Mouse (Mus musculus): Measurements from ENCODE around the gene S100a16.

Gene S100a16

DNA sequence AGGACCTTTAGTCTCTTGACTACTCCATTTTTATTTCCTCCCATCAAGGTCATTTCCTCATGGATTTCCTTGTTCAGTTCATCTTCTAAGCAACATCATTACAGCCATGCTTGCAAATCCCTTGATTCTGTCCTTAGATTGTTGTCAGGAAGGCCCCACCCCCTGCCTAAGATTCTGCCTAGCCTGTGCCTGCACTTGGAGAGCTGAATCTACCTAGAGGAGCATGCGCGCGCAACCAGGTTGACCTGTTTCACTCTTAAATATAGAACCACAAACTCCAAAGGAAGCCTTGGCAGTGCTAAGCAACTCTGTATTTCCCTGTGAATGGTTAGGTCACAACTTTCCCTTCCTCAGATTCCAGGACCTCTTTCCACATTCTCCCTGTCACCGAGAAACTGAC is 19.3 kb upstream of the S100a16 start:
- no peak for DNase-seq (ENCODE audit: low read depth, low spot score)

DNA sequence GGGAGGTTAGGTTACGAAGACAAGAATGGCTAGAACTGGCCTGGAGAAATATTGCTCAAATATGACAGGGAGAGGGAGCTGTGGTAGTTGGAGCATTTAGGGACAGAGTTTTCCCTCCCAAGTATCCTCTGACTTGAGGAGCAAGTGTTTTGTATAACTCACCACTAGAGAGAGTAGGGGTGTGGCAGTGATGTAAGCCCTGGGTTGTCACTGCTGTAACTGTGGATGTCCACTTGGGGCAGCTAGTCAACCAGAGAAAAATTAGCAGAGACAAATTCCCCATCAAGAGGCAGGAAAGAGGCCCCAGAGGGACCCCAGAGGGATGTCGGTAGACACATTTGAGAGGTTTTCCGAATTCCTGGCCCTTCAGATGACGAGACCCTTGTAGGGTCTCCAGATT is 11.6 kb upstream of the S100a16 start:
- no peak for DNase-seq (ENCODE audit: low read depth, low spot score)

DNA sequence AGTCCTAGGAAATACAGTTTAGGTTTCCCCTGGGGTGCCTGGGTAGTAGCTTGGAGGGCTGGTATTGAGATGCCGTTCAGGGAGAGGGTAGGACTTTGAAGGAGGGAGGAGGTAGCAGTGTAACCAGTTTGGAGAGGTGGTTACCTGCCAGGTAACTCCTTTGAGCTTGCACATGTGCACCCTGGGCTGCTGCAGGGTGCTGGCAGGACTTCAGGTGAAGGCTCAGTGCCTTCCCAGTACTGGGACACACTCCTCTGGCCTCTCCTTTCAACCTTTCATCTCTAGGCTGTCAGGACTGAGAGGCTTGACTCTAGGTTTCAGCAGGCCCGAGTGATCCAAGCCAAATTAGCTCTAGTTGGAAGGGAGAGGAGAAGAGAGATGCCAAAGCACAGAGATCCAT is 11.0 kb upstream of the S100a16 start:
- no peak for DNase-seq (ENCODE audit: low read depth, low spot score)

DNA sequence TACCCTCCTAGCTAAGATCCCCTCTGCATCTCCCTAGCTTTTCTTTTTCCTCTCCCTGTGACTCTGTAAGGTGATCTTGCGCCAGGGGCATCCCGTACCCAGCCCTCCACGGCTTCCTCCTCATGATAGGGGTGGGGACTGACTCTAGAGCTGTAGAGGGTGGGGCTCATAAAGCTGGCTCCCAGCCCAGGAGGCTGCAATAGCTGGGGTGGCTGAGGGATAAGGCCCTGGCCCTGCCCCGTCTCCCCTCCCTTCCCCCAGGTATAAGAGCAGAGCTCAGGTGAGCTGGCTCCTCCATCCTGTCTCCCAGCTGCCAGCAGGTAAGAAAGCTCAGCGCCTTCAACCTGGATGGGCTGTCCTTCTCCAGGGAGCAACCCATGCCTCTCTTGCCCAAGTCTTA is 10.5 kb upstream of the S100a16 start, which contains the start of gene S100a14:
Gene S100a14 (plus strand): TSS at position 277 of the 400 bp plus-strand sequence.
- no peak for DNase-seq (ENCODE audit: low read depth, low spot score)

DNA sequence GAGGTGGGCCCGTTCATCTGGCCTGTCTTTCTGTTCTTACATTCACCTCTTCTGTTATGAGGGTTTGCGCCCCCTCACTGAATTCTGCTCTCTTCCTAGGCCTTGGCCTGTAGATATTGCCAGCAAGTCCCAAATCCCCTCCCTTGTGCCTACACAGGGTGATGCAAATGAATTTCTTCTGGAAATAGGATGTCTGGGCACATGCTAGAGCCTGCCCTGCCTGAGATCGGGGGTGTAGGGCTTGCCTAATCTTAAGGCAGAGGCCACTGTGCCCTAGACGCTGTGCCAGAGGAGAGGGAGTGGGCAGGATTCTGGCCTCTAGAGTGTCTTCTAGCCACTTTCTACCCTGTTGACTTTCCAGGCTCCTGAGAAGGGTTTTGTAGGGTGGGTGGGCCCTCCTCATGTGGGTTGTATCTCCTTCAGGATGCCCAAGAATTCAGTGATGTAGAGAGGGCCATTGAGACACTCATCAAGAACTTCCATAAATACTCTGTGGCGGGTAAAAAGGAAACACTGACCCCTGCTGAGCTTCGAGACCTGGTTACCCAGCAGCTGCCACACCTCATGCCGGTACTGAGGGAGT is 9.7 kb upstream of the S100a16 start:
- DNase-seq (ENCODE audit: low read depth, low spot score) = no peak

DNA sequence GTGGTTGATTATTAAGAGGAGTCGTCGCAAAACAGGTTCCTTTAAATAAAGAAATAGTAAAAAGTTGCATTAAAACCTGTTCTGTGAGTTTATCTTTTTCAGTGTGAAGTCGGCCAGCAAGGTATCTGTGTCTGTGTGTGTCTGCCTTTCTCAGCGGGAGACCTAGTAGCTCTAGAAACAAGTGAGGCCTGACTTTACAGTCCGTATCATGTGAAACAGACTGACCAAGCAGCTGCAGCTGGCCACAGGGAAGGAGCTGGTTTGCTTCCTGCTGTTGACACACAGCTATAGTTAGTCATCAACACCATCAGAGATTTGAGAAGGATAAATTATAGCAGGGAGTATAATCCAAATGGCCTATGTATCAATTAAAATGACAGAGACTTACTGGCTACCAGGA is 5.3 kb upstream of the S100a16 start:
- DNase-seq (ENCODE audit: low read depth, low spot score) = no peak

DNA sequence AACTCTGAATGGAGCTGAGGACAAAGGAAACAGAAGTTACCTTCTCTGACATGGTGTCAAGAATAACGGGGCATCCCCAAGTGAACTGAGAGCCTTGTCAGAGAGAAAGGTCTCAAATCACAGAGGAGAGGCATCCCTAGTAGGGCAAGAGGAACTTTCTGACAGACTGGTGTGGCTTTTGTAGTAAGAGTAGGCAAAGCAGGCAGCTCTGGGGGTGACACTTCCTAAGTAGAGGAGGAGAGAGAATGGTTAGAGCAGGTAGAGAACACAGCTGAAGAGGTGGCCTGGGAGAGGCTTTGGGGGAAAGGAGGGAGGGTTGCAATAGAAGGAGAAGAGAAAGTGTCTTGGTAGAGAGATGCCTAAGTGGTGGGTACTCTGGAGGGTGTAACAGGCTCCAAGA is 1.6 kb upstream of the S100a16 start:
- DNase-seq (ENCODE audit: low read depth, low spot score) = no peak

DNA sequence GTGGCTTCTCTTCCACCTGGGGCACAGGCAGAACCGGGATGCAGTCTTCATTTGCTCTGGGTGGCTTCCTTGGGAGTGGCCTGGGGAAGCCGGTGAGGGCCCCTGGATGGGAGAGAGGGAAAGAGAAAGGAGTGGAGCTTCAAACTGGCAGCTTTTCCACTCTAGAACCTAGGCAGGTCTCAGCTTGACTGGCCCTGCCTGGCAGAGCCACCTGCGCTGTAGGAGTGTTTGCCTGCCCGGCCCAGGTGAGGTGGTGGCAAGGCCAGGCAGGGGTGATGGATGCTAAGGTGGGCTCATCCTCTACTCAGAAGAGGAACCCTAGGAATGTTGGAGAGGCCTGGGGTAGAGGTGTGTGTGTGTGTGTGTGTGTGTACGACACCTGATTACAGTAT is 847 bp downstream of the S100a16 start:
- no peak for DNase-seq (ENCODE audit: low read depth, low spot score)

DNA sequence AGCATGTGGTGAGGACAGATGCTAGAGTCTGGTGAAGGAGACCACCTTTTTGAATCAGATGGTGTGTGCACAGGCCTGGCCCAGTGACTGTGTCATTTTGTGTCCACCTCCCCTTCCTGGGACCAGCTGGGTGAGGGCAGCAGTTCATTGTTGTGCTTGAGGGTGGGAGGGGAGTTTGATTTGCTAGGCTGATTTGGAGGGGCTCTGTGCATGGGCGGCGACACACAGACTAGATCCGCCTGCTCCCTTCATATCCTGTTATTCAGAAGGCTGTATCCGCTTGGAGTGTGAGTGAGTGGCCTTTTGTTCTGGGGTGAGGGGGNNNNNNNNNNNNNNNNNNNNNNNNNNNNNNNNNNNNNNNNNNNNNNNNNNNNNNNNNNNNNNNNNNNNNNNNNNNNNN is 3.9 kb downstream of the S100a16 start:
- no peak for DNase-seq (ENCODE audit: low read depth, low spot score)

DNA sequence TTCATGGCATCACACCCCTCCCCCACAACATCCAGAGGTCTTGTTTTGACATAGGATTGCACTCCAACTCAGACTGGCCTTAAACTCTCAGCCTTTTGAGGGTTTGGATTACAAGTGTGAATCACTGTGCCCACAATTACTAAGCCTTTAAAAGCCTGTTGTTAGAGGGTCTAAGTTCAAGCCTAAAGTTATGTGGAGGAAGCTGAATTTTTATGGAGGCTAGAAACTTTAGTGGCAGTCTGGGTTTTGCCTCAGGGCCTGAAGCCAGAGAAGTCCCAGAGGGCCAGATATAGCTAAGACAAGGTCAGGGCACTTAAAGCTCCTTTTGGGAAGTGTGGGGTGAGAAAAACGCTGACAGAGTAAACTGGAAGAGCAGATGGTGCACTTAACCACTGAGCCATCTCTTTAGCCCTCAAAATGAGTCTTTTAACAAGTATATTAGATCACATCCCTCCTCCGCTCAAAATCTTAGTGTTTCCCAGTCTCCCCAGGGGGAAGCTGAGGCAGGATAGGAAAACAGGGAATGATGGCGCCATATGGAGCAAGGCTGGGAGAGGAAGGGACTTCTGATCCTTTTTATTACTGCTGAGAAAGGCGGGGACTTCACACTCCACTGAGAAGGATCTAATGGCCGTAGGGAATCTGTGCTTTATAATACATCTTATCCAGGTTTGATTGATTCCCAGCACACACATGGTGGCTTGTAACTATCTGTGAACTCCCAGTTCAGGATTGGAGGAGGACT is 12.8 kb downstream of the S100a16 start:
- DNase-seq (ENCODE audit: low read depth, low spot score) = no peak

DNA sequence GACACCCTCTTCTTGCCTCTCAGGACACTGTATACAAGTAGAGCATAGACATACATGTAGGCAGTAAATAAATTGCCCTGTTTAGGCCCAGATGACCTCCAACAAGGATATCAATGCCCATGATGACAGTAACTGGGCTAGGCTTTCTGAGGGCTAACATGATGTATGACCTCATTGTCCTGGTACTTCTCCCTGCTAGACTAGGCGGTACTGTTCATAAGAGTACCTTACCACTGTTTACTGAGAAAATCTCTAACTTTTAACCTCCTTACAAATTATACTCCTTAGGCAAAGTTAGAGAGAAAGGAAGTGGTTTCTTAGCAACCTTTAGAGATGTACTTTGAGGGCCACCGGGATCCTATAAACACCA is 13.4 kb downstream of the S100a16 start:
- DNase-seq (ENCODE audit: low read depth, low spot score) = no peak

DNA sequence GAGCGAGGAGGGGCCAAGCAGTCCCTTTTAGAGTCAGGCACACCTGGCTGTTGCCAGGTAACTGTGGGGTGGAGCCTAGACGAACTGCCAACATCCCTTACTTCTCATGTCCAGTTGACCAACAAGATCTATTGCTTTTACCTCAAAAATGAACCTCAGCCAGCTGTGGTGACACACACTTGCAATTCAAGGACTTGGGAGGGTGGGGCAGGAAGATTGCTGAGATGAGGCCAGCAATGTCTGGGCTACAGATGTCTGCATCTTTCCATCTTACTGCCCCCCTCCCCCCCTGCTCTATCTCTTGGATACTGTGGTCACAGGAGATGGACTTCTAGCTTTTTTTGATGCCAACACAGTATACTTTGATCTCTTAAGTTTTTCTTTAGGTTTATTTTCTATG is 15.2 kb downstream of the S100a16 start:
- DNase-seq (ENCODE audit: low read depth, low spot score) = no peak

DNA sequence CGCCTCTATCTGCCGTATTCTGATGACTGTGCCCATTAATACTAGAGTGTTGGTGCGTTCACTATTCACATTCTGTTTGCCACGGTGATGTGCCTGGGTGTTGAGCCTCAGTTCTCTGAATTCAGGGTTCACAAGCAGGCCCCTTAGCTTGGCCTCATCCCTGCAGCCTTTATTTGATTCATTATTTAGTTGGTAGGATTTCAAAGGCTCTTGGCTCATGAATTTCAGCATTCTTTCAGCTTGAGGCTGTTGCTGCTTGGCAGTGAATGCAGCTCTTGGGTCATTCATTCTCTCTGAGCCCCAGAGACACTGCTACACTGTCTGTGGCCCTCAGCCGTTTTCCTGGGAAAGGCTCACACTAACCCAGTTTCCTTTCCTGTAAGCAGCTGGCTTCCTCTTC is 18.9 kb downstream of the S100a16 start:
- no peak for DNase-seq (ENCODE audit: low read depth, low spot score)

DNA sequence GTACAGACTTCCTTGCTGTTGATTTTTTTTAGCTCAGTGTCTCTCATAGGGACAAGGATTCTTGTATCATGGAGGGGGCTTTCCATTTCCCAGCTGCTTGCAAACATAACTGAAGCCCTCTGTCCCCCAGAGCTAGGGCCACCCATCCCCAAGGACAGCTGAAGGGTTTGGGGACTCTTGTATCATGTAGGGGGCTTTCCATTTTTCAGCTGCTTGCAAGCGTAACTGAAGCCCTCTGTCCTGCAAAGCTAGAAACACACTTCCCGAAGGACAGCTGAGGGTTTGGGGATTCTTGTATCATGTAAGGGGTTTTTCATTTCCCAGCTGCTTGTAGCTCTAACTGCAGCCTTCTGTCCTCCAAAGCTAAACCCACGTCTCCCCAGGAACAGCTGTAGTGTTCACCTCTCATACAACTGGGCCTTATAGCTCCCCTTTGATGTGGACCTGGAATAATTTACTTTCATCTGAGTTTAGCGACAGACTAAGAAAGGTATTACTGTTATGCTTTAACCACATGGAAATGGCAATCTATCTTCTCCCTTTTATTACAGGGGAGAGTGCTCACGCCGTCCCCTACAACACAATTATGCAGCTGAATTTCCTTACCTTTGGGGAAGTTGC is 23.1 kb downstream of the S100a16 start, which contains the start of gene S100a3:
Gene S100a3 (plus strand): TSS at position 571 of the 621 bp plus-strand sequence.
- DNase-seq (ENCODE audit: low read depth, low spot score) = no peak

DNA sequence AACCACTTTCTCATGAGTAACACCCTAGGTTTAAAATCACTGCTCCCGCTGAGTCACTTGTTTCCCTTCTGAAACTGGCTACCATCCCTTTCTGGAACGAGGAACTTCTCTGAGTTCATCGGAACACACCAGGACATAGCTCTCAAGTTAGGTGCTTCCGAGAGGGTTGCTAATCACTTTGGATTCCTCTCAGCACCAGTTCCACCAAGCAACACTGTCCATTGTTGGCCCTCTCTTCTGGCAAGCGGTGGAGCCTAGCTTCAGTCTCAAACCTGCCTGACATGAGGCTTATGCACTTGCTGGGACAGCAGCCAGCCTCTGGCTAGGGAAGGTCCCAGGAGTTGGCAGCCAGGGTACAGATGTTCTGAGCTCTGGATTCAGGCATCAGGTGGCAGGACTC is 37.6 kb downstream of the S100a16 start:
- no peak for DNase-seq (ENCODE audit: low read depth, low spot score)

DNA sequence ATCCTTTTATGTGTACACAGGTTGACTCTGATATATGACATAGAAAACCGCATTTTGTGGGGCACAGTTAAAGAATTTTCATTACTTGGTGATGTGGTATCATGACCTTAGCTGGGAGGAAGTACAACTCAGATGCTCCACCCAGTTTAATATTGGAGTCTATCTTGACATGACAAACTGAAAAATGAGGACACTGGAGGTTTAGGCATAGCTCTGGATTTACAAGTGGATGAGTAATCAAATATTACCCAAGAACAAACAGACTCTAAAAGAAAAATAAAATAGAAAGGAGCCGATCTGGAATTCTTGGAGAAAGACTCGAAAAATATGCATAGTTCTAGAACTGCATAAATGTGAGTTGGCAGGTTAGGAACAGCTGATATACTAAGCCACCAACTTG is 38.3 kb downstream of the S100a16 start:
- no peak for DNase-seq (ENCODE audit: low read depth, low spot score)

DNA sequence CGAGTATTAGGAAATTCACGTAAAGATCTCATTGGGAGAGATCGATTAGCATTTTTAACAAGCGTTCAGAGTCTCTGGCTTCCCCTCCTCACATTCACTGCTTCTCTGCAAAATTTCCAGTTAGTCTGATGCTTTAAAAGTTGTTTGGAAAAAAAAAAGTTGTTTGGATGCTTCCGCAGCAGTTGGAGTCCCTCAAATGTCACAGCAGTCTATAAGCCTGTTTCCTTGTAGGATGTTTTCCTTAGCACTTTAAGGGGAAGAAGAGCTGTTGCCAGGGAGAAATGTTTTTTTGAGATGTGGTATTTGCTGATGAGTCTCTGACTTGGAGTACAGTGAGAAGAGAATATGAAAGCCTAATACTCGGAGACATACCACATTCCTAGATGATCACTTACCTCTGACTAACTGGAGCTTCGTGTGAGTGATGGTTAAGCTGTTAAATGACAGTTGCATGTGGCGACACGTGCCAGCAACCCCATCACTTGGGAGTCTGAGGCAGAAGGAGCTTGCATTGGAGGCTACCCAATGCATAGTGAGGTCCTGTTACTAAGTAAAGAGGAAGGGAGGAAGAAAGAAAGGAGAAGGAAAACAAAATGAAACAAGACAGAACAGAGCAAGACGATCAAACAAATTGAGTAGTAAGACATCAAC is 39.4 kb downstream of the S100a16 start:
- DNase-seq (ENCODE audit: low read depth, low spot score) = no peak

DNA sequence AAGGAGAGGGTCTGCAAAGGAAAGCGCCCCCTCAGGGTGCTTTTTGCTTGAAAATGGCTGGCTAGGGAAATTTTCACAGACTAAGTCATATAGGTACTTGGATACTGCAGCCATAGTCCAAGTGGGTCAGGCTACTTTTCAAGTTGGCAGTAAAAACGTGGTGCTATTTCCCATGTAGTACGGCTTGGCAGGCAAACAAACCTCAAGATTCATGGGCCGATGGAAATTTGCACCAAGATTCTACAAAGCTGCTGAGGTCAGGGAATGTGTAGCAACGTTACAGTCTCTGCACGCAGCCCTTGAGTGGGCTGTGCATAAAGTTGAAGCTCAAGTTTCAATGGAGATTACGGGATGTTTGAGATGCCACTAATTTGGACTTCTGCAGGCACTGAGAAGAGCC is 42.4 kb downstream of the S100a16 start:
- DNase-seq (ENCODE audit: low read depth, low spot score) = no peak

DNA sequence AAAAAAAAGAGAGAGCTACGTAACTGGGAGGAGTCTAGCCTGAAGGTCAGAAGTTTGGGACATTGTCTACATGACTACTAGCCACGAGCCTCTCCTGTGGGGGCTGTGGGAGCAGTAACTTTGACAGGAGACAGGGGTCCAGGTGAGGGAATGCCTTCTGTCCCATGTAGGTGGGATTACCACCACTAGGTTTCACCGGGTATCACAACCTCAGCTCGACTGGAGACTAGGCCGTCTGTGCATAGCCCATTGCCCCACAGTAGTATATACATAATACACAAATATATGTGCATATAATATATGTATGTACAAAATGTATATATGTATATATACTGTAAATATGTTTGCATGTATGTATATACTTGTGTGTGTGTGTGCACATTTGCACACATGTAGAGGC is 44.1 kb downstream of the S100a16 start:
- DNase-seq (ENCODE audit: low read depth, low spot score) = no peak

DNA sequence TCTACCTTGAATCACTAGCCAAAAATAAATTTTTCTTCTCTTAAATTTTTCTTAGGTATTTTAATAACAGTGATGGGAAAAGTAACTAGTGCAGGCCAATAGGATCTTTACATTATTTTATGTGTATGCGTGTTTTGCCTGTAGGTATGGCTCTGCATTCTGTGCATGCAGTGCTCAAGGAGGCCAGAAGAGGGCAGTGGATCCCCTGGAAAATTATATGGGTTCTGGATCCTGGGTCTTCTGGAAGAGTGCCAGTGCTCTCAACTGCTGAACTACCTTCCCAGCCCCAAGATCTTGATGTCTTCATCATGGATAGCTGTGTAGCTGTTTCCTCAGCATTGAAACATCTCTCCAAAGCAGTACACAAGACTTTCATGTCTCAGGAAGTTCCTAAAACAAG is 45.1 kb downstream of the S100a16 start:
- no peak for DNase-seq (ENCODE audit: low read depth, low spot score)

DNA sequence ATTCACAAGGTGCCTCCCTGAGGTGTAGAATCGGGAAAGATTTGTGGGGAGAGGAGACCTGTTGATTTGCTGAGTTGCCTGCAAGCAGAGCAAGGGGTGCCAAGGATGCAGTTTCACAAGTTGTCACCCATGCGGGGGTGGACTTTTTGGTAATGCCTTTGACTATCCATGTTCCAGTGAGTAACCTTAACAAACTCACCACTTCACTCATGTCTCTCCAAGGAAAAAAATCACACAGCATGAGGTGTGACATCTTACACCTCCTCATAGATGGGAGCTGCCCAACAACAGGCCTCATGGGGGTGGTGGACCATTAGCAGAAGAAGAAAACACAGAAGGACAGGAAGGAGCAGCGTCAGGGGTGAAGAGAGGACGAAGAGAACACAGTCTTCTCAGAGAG is 45.5 kb downstream of the S100a16 start:
- DNase-seq (ENCODE audit: low read depth, low spot score) = no peak

DNA sequence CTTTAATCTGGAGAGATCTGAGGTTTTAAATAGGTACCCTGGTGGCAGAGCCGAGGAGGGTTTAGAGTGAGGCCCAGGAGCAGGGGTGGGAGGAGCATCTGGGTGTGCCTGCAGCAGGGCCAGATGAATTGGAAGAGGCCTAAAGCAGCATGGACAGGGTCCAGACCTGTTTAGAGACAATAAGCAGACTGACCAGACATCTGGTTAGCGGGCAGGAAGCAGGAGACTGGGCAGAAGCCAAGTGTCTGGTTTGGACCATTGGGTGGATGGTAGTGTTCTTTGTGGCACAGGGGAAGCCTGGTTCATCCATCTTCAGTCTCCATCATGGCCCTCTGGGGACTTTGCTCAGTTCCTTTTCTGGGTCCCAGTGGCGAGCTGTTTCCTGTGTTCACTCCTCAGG is 46.8 kb downstream of the S100a16 start:
- no peak for DNase-seq (ENCODE audit: low read depth, low spot score)

DNA sequence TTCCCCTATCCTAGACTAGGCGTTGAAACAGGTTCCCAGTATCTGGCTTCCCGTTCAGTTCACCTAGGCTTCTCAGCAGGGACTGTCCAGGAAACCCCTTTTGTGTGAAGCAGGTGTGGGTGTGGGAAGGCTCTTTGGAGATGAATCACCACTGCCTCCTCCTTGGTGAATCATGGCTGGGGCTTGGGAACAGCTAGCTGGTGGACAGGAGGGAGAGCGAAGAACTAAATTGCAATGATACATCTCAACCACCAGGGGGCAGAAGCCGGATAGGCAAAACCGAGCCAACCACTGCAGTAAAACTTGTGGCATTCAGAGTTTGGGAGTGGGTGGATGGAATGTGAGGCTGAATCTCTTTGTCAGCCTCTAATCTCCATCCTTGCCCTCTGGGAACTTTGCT is 48.5 kb downstream of the S100a16 start:
- DNase-seq (ENCODE audit: low read depth, low spot score) = peak; percentile 36
